Mouse (Mus musculus): Measurements from ENCODE around the gene Gm20671.

DNA sequence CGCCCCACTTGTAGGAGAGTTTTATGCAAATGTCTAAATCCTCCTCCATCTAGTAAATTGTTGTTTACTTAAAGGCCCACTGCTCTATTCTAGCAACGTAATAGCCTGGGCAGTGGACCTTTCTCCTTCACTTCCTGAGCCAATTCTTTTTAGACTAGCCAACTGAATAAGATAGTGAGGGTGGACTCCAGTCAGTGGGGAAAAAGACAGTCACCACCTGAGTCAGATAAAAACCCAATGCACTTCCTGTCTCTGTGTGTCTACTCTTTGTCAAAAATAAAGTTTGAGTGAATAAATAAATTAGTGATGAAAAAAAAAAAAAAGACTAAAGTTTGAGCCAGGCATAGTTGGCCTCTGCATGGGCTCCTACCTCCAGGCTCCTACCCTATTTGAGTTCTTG, 67.2 kb downstream of the Gm20671 start:
- no peak for TF ChIP-seq CTCF (IDR thresholded peaks at IDR 0.05; ENCODE audit: low read depth)
- TF ChIP-seq EP300 (IDR thresholded peaks at IDR 0.05; ENCODE audit: low read depth), result no peak

All from heart, postnatal 0 days (tissue).